Mouse (Mus musculus) ES-Bruce4 (cell line): ENCODE data around the gene Tnf.

Source experiments
- CTCF ChIP-seq: IDR thresholded peaks from one replicate; pipeline ENCODE4 v1.8.1; 2011; ENCODE audit warnings: low read depth, low read length
- EP300 ChIP-seq: IDR thresholded peaks from 2 replicates; pipeline ENCODE4 v1.6.1; 2011; ENCODE audit warnings: low read depth, low read length; ENCODE audit not compliant: insufficient read depth
- POLR2A ChIP-seq: IDR thresholded peaks from one replicate; pipeline ENCODE4 v1.8.1; 2011; ENCODE audit warnings: low read length; ENCODE audit not compliant: insufficient read depth

DNA sequence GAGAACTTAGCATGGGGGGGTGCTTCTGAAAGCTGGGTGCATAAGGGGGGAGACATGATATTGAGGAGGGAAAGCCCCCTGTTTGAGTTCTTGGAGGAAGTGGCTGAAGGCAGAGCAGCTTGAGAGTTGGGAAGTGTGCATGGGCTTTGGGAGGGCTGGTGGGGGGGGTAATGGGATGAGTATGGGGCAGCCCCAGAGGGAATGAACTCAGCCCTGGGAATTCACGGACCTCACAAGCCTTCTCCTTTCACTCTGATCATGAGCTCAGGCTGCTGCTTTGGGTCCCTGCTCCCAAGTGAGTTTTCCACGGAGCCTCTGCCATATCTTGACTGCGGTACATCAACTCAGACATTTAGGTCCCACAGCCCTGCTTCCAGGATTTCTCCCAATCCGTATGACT lies 635 bp upstream of the Tnf start:
- TF ChIP-seq POLR2A: no peak
- no peak for TF ChIP-seq CTCF
- no peak for TF ChIP-seq EP300
